In genomic region chr13:92794462-92795214, GRCm38 (mm10) we compare ENCODE assay signal across 8 mouse cellular contexts. TPM values are rescaled to one million over a fixed set of nuclear protein-coding genes. Genes with fewer than 3 reads are reported as not detected.
DNase-seq lines count a peak whose midpoint lies in the region; ATAC-seq lines count a peak whose summit lies in the region.

Thbs4 (minus strand) TSS chr13:92794818.

- H3K27ac ChIP-seq in kidney, embryonic 16.5 days (ENCODE audit: low read length): no peak within 1 kb of the TSS
- H3K27ac ChIP-seq in forebrain, embryonic 11.5 days (ENCODE audit: low read depth, low read length): no peak within 1 kb of the TSS
- H3K27ac ChIP-seq in hindbrain, embryonic 13.5 days: no peak within 1 kb of the TSS
- H3K27ac ChIP-seq in liver, embryonic 16.5 days (ENCODE audit: low read length): no peak within 1 kb of the TSS

- H3K9ac ChIP-seq in kidney, embryonic 16.5 days (replicated peaks; ENCODE audit: low read length): peak within 1 kb of the TSS; percentile 57
- no peak within 1 kb of the TSS for H3K9ac ChIP-seq in forebrain, embryonic 11.5 days (ENCODE audit: low read length)
- H3K9ac ChIP-seq in hindbrain, embryonic 13.5 days: peak within 1 kb of the TSS; percentile 63
- no peak within 1 kb of the TSS for H3K9ac ChIP-seq in liver, embryonic 16.5 days (ENCODE audit: low read depth, low read length)

- no peaks in the 10 kb centered on the region for H3K9me3 ChIP-seq in kidney, embryonic 16.5 days (ENCODE audit: low read length)
- no peaks in the 10 kb centered on the region for H3K9me3 ChIP-seq in forebrain, embryonic 11.5 days (ENCODE audit: control insufficient read depth, low read length)
- H3K9me3 ChIP-seq in hindbrain, embryonic 13.5 days: no peaks in the 10 kb centered on the region
- H3K9me3 ChIP-seq in liver, embryonic 16.5 days (replicated peaks; ENCODE audit: control insufficient read depth, low read length): no peaks in the 10 kb centered on the region

- DNase-seq in kidney, adult 8-10 months: no peak
- peak; percentile 61 for DNase-seq in forebrain, embryonic 11.5 days (ENCODE audit: low spot score)
- DNase-seq in testis, postnatal 10 days (ENCODE audit: low spot score): peak; percentile 45
- DNase-seq in yolk sac, embryonic 10.5 days (ENCODE audit: low spot score): no peak
- DNase-seq in lung, postnatal 14 days: no peak

- peaks cover 21% of the 10 kb centered on the region for H3K27me3 ChIP-seq in kidney, embryonic 16.5 days (ENCODE audit: insufficient read depth, low read length)
- H3K27me3 ChIP-seq in forebrain, embryonic 11.5 days (ENCODE audit: control insufficient read depth, insufficient read depth, low read length): peaks cover 7% of the 10 kb centered on the region
- peaks cover 27% of the 10 kb centered on the region for H3K27me3 ChIP-seq in hindbrain, embryonic 13.5 days
- H3K27me3 ChIP-seq in liver, embryonic 16.5 days (ENCODE audit: control insufficient read depth, insufficient read depth, low read depth, low read length): peaks cover 24% of the 10 kb centered on the region

- H3K36me3 ChIP-seq in kidney, embryonic 16.5 days (ENCODE audit: insufficient read depth, low read length): no peaks in the 10 kb centered on the region
- no peaks in the 10 kb centered on the region for H3K36me3 ChIP-seq in forebrain, embryonic 11.5 days (ENCODE audit: control insufficient read depth, insufficient read depth, low read length)
- H3K36me3 ChIP-seq in hindbrain, embryonic 13.5 days: no peaks in the 10 kb centered on the region
- H3K36me3 ChIP-seq in liver, embryonic 16.5 days (ENCODE audit: control insufficient read depth, insufficient read depth): no peaks in the 10 kb centered on the region

- H3K4me2 ChIP-seq in kidney, embryonic 16.5 days (replicated peaks; ENCODE audit: low read depth, low read length): peak within 1 kb of the TSS; percentile 78
- H3K4me2 ChIP-seq in forebrain, embryonic 11.5 days (ENCODE audit: low read depth, low read length, severe bottlenecking): peak within 1 kb of the TSS; percentile 65
- peak within 1 kb of the TSS; percentile 65 for H3K4me2 ChIP-seq in hindbrain, embryonic 13.5 days
- H3K4me2 ChIP-seq in liver, embryonic 16.5 days (ENCODE audit: low read depth, low read length): peak within 1 kb of the TSS; percentile 37; the same call in 1 of the 2 replicates

- peak; percentile 63; the same call in 1 of the 2 replicates for ATAC-seq in kidney, embryonic 16.5 days (ENCODE audit: low FRiP score, low TSS enrichment)
- peak; percentile 51 for ATAC-seq in forebrain, embryonic 11.5 days (replicated peaks; ENCODE audit: low FRiP score)
- peak; percentile 52 for ATAC-seq in hindbrain, embryonic 13.5 days (ENCODE audit: low FRiP score)
- ATAC-seq in liver, embryonic 16.5 days (ENCODE audit: low read depth): no peak

- peaks cover 7% of the 10 kb centered on the region for H3K4me1 ChIP-seq in kidney, embryonic 16.5 days (ENCODE audit: insufficient read depth, low read length)
- H3K4me1 ChIP-seq in forebrain, embryonic 11.5 days (replicated peaks; ENCODE audit: control insufficient read depth, insufficient read depth, low read length): no peaks in the 10 kb centered on the region; the same call in 1 of the 2 replicates
- peaks cover 8% of the 10 kb centered on the region; the same call in 1 of the 2 replicates for H3K4me1 ChIP-seq in hindbrain, embryonic 13.5 days (replicated peaks)
- H3K4me1 ChIP-seq in liver, embryonic 16.5 days (ENCODE audit: control insufficient read depth, low read depth, low read length): no peaks in the 10 kb centered on the region

- H3K4me3 ChIP-seq in kidney, embryonic 16.5 days (ENCODE audit: low read length): peak within 1 kb of the TSS; percentile 48
- peak within 1 kb of the TSS; percentile 27 for H3K4me3 ChIP-seq in forebrain, embryonic 11.5 days (ENCODE audit: low read depth, low read length)
- H3K4me3 ChIP-seq in hindbrain, embryonic 13.5 days: peak within 1 kb of the TSS; percentile 44
- 0 out of 2 replicates have a peak within 1 kb of the TSS, but pooled peaks have one; percentile 8 for H3K4me3 ChIP-seq in liver, embryonic 16.5 days (ENCODE audit: low read depth, low read length)

- 2% methylated on average over 32 of the region's 45 CpGs for WGBS in kidney, embryonic 16.5 days
- 12% methylated on average over 38 of the region's 45 CpGs for WGBS in forebrain, embryonic 11.5 days
- WGBS in hindbrain, embryonic 13.5 days: 5% methylated on average over 45 of the region's 45 CpGs
- 9% methylated on average over 35 of the region's 45 CpGs for WGBS in liver, embryonic 16.5 days (ENCODE audit: insufficient replicate concordance)

RNA-seq across cellular contexts. Expression of gene Thbs4, which starts in this region (rescaled TPM):
- polyA plus RNA-seq in kidney, embryonic 16.5 days (2015; fragmentation: Nextera tagmentation; extraction: Ambion mirVana): 2.1 TPM in 2 replicates
- 1.8 and 2.0 TPM in 2 replicates for polyA plus RNA-seq in forebrain, embryonic 11.5 days (2014; fragmentation: Nextera tagmentation; extraction: Ambion mirVana)
- 1.8 TPM in 2 replicates for polyA plus RNA-seq in hindbrain, embryonic 13.5 days (2015; fragmentation: Nextera tagmentation; extraction: Ambion mirVana)
- 0.19 and 0.20 TPM in 2 replicates for polyA plus RNA-seq in liver, embryonic 16.5 days (2015; fragmentation: Nextera tagmentation; extraction: Ambion mirVana)

Comparison
In these comparisons a context has a peak if more than half of its experiments do, and no peak if none do; other contexts are left out.
1. H3K9ac ChIP-seq: peak in kidney, embryonic 16.5 days (single experiment) and hindbrain, embryonic 13.5 days (single experiment); none in forebrain, embryonic 11.5 days (single experiment) and liver, embryonic 16.5 days (single experiment).
2. DNase-seq: peak in forebrain, embryonic 11.5 days (single experiment) and testis, postnatal 10 days (single experiment); none in kidney, adult 8-10 months (0 of 2), yolk sac, embryonic 10.5 days (single experiment) and lung, postnatal 14 days (single experiment).
3. Peak in every context shown above with its lines, with median percentiles within 50 percentile points of each other: H3K4me2 ChIP-seq and H3K4me3 ChIP-seq.